Mouse (Mus musculus): ENCODE measurements at regions not wholly inside any gene's neighbourhood (a gene's known extent, or its start where the extent isn't known, plus 50 kb on each side); places are given as distances from the start of the nearest gene placed in this dataset.
A peak's percentile ranks its signal among the peaks of the same experiment; 100 is the strongest.

DNA sequence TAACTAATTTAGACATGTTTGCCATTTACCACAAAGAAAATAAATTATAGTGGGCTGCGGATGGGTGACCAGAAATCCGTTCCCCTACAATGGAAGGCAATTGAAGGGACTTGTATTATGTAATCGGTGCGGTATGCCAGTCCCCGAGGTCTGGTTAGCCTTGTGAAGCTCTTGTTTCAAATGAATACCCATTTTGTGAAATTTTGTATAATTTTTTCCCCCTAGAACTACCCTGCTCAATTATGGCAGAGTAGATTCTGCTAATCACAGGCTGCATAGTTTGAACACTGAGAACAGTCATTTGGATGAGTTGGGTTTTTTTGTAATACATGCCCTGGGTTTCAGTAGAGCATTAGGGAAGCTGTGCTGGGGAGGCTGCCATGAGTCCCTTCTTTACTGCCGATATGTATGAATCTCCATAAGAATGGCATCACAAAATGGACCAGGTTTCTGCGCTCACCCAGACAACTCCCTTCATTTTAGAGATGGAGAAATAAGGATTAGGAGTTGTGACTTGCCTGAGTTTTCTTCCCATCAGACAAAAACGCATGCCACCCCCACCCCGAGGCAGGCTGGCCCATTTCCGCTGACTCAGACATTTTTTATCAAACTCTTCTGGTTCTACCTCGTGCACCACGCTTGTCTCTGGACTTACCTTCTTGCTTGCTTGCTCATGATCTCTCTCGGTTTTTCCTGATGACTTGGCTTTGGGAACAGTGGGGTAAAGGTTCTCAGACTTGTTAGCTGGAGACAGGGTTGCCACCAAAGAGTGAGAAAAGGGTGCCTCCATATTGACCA is 155.7 kb downstream of the Cd24a start:
- H3K9me3 ChIP-seq (replicated peaks; ENCODE audit: low read length) = peaks cover 13% of the 10 kb centered on the region
- H3K4me2 ChIP-seq (ENCODE audit: insufficient read depth, low read depth, poor library complexity, severe bottlenecking) = no peak overlapping the region
- no peak overlapping the region for H3K4me3 ChIP-seq (replicated peaks in 1 of 3; ENCODE audit: low read depth in 2 of 3, low read length in 2 of 3, poor library complexity in 1 of 3)
- dilution Hi-C loops (cut with MboI; ENCODE audit: extremely low pct_ligation_motif_present, extremely low pct_unique_long_range_greater_than_20kb, low sequenced_read_pairs) (no loop called here), in situ Hi-C loops (cut with MboI; ENCODE audit: low pct_ligation_motif_present, low pct_unique_long_range_greater_than_20kb, low sequenced_read_pairs) (no loop called here)
- TF ChIP-seq E2F4 (IDR thresholded peaks at IDR 0.05; ENCODE audit: insufficient replicate concordance, low read depth, low read length) (no peak), MAFK (IDR thresholded peaks at IDR 0.05; ENCODE audit: insufficient replicate concordance, low read length) (peak; percentile 77; the same call in 1 of the 2 replicates), MEF2A (IDR thresholded peaks at IDR 0.05; ENCODE audit: borderline replicate concordance, low read depth, low read length) (no peak)
- H3K27me3 ChIP-seq (replicated peaks) = no peaks in the 10 kb centered on the region
- no peak overlapping the region for H3K9ac ChIP-seq (ENCODE audit: insufficient read depth, low read depth)
- H3K4me1 ChIP-seq (ENCODE audit: control insufficient read depth in 1 of 2, insufficient read depth in 2 of 2) = peaks cover 5 to 28% of the 10 kb centered on the region in 2 experiments; a peak in 3 of 4 replicates
- no peak overlapping the region for H3K27ac ChIP-seq (ENCODE audit: insufficient read depth, low read depth)
- no peaks in the 10 kb centered on the region for H3K79me2 ChIP-seq (replicated peaks; ENCODE audit: control insufficient read depth, extremely low read depth, insufficient read depth, poor library complexity, severe bottlenecking)
- peaks cover 0 to 20% of the 10 kb centered on the region in 2 experiments for H3K36me3 ChIP-seq (replicated peaks in 1 of 2; ENCODE audit: control insufficient read depth in 1 of 2, insufficient read depth in 1 of 2, low read length in 1 of 2)
- no peak for DNase-seq (ENCODE audit: extremely low read depth)

DNA sequence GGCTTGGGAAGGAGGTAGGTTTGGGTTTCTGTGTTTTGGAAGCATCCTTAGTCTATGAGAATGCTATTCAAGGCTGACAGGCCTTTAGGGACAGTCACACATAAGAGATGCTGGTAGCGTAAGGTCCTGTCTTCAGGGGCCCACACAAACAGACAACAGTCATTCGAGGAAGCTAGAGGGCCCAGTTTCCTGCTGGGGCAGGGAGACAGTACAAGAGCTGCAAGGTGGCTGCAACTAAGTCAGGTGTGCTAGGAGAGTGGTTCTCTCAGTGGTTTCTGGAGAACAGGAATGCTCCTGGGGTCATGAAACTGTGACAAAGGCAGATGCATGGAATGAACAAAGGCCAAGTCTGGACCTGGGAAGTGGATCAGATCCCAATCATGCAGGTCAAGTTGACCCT is 161.1 kb downstream of the Cd24a start:
- Histone ChIP-seq H3K9me3 (replicated peaks; ENCODE audit: low read length) (peaks cover 6% of the 10 kb centered on the region), H3K4me1 (ENCODE audit: control insufficient read depth in 1 of 2, insufficient read depth in 2 of 2) (peaks cover 22 to 39% of the 10 kb centered on the region in 2 experiments), H3K27me3 (replicated peaks) (no peaks in the 10 kb centered on the region), H3K79me2 (replicated peaks; ENCODE audit: control insufficient read depth, extremely low read depth, insufficient read depth, poor library complexity, severe bottlenecking) (peaks cover 9% of the 10 kb centered on the region), H3K4me3 (replicated peaks in 1 of 3; ENCODE audit: low read depth in 2 of 3, low read length in 2 of 3, poor library complexity in 1 of 3) (peak overlapping the region; percentile 26 to 63 (median 46)), H3K27ac (ENCODE audit: insufficient read depth, low read depth) (peak overlapping the region; percentile 79), H3K4me2 (ENCODE audit: insufficient read depth, low read depth, poor library complexity, severe bottlenecking) (peak overlapping the region; percentile 93), H3K9ac (ENCODE audit: insufficient read depth, low read depth) (peak overlapping the region; percentile 88), H3K36me3 (replicated peaks in 1 of 2; ENCODE audit: control insufficient read depth in 1 of 2, insufficient read depth in 1 of 2, low read length in 1 of 2) (peaks cover 0 to 19% of the 10 kb centered on the region in 2 experiments)
- in situ Hi-C loops (cut with MboI; ENCODE audit: low pct_ligation_motif_present, low pct_unique_long_range_greater_than_20kb, low sequenced_read_pairs) = no loop called here
- TF ChIP-seq CHD2 (IDR thresholded peaks at IDR 0.05; ENCODE audit: low read length) = no peak
- no peak for TF ChIP-seq CHD1 (IDR thresholded peaks at IDR 0.05; ENCODE audit: low read depth, low read length)
- no peak for TF ChIP-seq MEF2A (IDR thresholded peaks at IDR 0.05; ENCODE audit: borderline replicate concordance, low read depth, low read length)
- no peak for TF ChIP-seq KAT2A (IDR thresholded peaks at IDR 0.05; ENCODE audit: insufficient replicate concordance, low read length)
- TF ChIP-seq POLR2A (IDR thresholded peaks at IDR 0.05; ENCODE audit: low read depth, low read length) = peak; percentile 26; the same call in 1 of the 2 replicates
- dilution Hi-C loops (cut with MboI; ENCODE audit: extremely low pct_ligation_motif_present, extremely low pct_unique_long_range_greater_than_20kb, low sequenced_read_pairs) = no loop called here
- DNase-seq (ENCODE audit: extremely low read depth) = peak; percentile 39

DNA sequence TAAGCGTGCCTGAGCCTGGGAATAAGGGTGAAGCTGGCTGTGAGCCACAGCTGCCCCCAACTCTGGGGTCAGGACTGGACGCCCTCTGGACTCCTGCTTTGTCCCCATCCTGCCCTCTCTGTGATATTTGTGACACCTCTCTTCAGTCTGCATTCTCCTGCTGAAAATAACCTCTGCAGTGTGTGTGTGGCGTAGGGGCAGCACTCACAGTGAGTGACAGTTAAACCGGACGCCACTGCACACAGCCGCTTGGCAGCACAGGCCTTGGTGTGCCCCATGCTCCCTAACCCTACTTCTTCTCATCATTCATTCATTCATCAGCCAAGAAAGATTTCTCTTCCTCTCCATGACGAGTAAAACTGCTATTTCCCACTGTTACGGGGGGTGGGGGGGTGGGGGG is 161.6 kb downstream of the Cd24a start:
- Histone ChIP-seq H3K4me1 (ENCODE audit: control insufficient read depth in 1 of 2, insufficient read depth in 2 of 2) (peaks cover 22 to 42% of the 10 kb centered on the region in 2 experiments), H3K4me3 (replicated peaks in 1 of 3; ENCODE audit: low read depth in 2 of 3, low read length in 2 of 3, poor library complexity in 1 of 3) (peak overlapping the region; percentile 26 to 63 (median 46)), H3K27me3 (replicated peaks) (no peaks in the 10 kb centered on the region), H3K79me2 (replicated peaks; ENCODE audit: control insufficient read depth, extremely low read depth, insufficient read depth, poor library complexity, severe bottlenecking) (peaks cover 14% of the 10 kb centered on the region), H3K9ac (ENCODE audit: insufficient read depth, low read depth) (peak overlapping the region; percentile 88), H3K36me3 (replicated peaks in 1 of 2; ENCODE audit: control insufficient read depth in 1 of 2, insufficient read depth in 1 of 2, low read length in 1 of 2) (peaks cover 0 to 20% of the 10 kb centered on the region in 2 experiments), H3K9me3 (replicated peaks; ENCODE audit: low read length) (peaks cover 6% of the 10 kb centered on the region), H3K27ac (ENCODE audit: insufficient read depth, low read depth) (peak overlapping the region; percentile 79), H3K4me2 (ENCODE audit: insufficient read depth, low read depth, poor library complexity, severe bottlenecking) (peak overlapping the region; percentile 93)
- in situ Hi-C loops (cut with MboI; ENCODE audit: low pct_ligation_motif_present, low pct_unique_long_range_greater_than_20kb, low sequenced_read_pairs) = loop anchor here (5.0 kb wide), 3 partner anchors 83 to 178 kb away; partner anchors contain the start of gene Cd24a
- TF ChIP-seq ETS1 (conservative IDR thresholded peaks at IDR 0.05; ENCODE audit: low read depth, low read length) (no peak), ZMIZ1 (IDR thresholded peaks at IDR 0.05; ENCODE audit: low read depth, low read length) (0 out of 2 replicates have a peak, but pooled peaks have one; percentile 16), NRF1 (IDR thresholded peaks at IDR 0.05; ENCODE audit: low read depth, low read length) (no peak), POLR2A (IDR thresholded peaks at IDR 0.05; ENCODE audit: low read depth, low read length) (0 out of 2 replicates have a peak, but pooled peaks have one; percentile 11), JUND (conservative IDR thresholded peaks at IDR 0.05; ENCODE audit: low read depth, low read length) (no peak)
- no peak for DNase-seq (ENCODE audit: extremely low read depth)
- dilution Hi-C loops (cut with MboI; ENCODE audit: extremely low pct_ligation_motif_present, extremely low pct_unique_long_range_greater_than_20kb, low sequenced_read_pairs) = no loop called here
